Mouse (Mus musculus): ENCODE data around the gene Fcamr. TPM values are rescaled to one million over a fixed set of nuclear protein-coding genes. Genes with fewer than 3 reads are reported as not detected.

Fcamr gene
- polyA plus RNA-seq, 1 experiment from 2014 or later, result not detected

DNA sequence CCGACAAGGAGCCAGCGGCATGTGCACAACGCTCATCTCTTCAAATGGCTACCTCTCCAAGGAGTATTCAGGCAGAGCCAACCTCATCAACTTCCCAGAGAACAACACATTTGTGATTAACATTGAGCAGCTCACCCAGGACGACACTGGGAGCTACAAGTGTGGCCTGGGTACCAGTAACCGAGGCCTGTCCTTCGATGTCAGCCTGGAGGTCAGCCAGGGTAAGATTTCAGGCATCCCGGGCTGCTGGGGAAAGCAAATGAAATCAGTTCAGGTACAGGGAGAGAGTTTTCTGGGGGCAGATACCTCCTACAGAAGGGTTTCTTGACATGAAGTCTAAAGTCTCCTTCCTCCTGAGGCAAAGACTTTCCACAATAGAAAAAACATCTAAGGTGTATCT is 40.9 kb downstream of the Fcamr start:
- DNase-seq (ENCODE audit: low spot score), result no peak
- Histone ChIP-seq H3K4me1 (no peaks in the 10 kb centered on the region), H3K9me3 (no peaks in the 10 kb centered on the region), H3K36me3 (no peaks in the 10 kb centered on the region), H3K4me3 (no peak overlapping the region), H3K27me3 (ENCODE audit: insufficient read depth, poor library complexity, severe bottlenecking) (no peaks in the 10 kb centered on the region), H3K27ac (no peak overlapping the region)
- WGBS, result 82% methylated on average over 7 of the region's 7 CpGs

DNA sequence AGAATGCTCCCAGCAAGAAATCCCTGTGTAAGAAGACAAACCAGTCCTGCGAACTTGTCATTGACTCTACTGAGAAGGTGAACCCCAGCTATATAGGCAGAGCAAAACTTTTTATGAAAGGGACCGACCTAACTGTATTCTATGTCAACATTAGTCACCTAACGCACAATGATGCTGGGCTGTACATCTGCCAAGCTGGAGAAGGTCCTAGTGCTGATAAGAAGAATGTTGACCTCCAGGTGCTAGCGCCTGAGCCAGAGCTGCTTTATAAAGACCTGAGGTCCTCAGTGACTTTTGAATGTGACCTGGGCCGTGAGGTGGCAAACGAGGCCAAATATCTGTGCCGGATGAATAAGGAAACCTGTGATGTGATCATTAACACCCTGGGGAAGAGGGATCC is 43.8 kb downstream of the Fcamr start:
- Histone ChIP-seq H3K4me3 (no peak overlapping the region), H3K4me1 (no peaks in the 10 kb centered on the region), H3K27ac (no peak overlapping the region), H3K36me3 (no peaks in the 10 kb centered on the region), H3K9me3 (no peaks in the 10 kb centered on the region), H3K27me3 (ENCODE audit: insufficient read depth, poor library complexity, severe bottlenecking) (0 out of 2 replicates have a peak, but pooled peaks cover 3% of the 10 kb centered on the region)
- WGBS, result 84% methylated on average over 7 of the region's 7 CpGs
- no peak for DNase-seq (ENCODE audit: low spot score)

DNA sequence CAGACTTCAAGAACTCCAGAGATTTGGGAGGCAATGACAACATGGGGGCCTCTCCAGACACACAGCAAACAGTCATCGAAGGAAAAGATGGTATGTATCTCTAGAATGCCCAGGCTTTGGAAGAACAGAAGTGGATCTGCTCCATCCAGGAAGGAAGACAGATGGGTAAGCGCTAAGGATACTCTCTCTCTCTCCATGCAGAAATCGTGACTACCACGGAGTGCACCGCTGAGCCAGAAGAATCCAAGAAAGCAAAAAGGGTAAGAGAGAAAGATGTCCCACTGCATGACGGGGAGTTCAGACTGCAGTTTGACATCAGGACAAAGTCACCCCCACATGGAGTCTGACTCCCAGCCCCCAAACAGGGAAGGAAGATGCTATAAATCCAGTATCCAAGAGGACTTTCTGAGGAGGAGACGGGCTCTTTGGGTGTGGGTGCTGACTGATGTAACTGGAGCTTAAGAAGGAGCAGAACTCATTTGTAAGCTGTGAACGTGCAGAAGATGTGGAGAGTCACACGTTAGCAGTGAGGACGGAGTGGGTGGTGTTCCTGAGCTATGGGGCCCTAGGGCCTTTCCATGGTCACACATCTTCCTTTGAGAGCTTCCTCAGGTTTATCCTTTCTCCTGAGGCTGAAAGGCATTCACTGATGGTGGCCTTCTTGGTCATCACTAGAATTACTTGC is 49.0 kb downstream of the Fcamr start:
- WGBS, result 86% methylated on average over 10 of the region's 10 CpGs
- no peak overlapping the region for H3K27ac ChIP-seq
- no peak overlapping the region for H3K4me3 ChIP-seq
- peaks cover 5% of the 10 kb centered on the region; the same call in 1 of the 2 replicates for H3K4me1 ChIP-seq
- no peaks in the 10 kb centered on the region for H3K36me3 ChIP-seq
- H3K27me3 ChIP-seq (ENCODE audit: insufficient read depth, poor library complexity, severe bottlenecking), result 0 out of 2 replicates have a peak, but pooled peaks cover 3% of the 10 kb centered on the region
- no peak for DNase-seq (ENCODE audit: low spot score)
- H3K9me3 ChIP-seq, result no peaks in the 10 kb centered on the region

DNA sequence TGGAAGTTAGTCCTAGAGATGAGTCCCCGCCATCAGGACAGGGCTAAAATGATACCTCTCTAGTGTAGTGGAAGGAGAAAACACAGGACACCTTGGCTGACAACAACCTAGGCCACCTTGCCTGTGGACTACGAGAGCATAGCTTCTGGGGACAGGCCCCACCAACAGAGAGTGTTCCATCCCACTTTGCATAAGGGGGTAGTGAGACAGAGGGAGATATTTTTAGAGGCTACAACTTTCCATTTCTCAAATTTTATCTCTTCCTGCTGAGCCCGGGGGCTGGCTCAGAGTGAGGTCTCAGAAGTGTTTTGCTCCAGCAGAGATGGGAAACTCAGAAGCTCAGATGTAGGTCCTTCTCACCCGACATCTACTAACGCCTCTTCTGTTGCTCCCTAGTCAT is 49.7 kb downstream of the Fcamr start:
- WGBS, result 60% methylated on average over 5 of the region's 5 CpGs
- Histone ChIP-seq H3K27ac (no peak overlapping the region), H3K4me1 (peaks cover 9% of the 10 kb centered on the region), H3K27me3 (ENCODE audit: insufficient read depth, poor library complexity, severe bottlenecking) (0 out of 2 replicates have a peak, but pooled peaks cover 3% of the 10 kb centered on the region), H3K4me3 (no peak overlapping the region), H3K9me3 (no peaks in the 10 kb centered on the region), H3K36me3 (no peaks in the 10 kb centered on the region)
- DNase-seq (ENCODE audit: low spot score), result no peak

DNA sequence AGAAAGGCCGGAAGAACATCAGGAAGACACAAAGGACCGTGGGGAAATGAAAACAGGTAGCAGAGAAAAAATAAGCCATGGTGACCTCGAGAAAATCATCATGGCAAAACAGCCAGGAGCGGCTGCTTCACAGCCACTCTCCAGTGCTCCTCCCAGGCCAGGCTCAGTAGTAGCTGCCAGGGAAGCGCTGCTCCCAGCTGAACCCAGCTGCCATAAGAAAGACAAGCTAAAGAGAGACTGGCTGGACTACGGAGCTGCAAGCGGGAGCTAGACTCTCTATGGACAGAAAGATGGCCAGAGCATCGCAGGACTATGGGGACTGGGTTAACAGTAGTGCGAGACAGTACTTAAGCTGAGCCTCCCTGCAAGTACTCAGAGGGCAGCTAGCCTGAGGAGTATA is 54.1 kb downstream of the Fcamr start:
- no peaks in the 10 kb centered on the region for H3K27me3 ChIP-seq (ENCODE audit: insufficient read depth, poor library complexity, severe bottlenecking)
- H3K27ac ChIP-seq, result no peak overlapping the region
- no peak overlapping the region for H3K4me3 ChIP-seq
- H3K36me3 ChIP-seq, result no peaks in the 10 kb centered on the region
- peaks cover 9% of the 10 kb centered on the region for H3K4me1 ChIP-seq
- WGBS, result 79% methylated on average over 9 of the region's 9 CpGs
- no peaks in the 10 kb centered on the region for H3K9me3 ChIP-seq
- no peak for DNase-seq (ENCODE audit: low spot score)

DNA sequence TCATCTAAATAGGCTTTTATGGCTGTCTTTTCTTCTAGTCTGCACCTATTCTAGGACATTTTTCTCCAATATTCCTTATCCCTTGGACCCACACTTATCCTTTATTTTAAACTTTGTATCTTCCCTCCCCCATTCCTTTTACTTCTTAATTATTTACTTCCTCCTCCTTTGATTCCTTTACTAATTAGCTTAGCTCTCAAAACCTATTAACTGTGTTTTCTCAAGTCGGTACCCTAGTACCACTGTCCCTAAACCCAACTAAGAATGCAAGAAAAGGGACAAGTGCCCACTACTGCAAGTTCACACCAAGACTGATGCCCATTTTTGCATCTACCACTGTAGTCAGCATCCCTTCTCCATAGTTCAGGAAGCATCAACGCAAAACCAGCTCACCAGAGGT is 55.0 kb downstream of the Fcamr start:
- Histone ChIP-seq H3K27me3 (ENCODE audit: insufficient read depth, poor library complexity, severe bottlenecking) (no peaks in the 10 kb centered on the region), H3K4me3 (no peak overlapping the region), H3K4me1 (peaks cover 4% of the 10 kb centered on the region; the same call in 1 of the 2 replicates), H3K9me3 (no peaks in the 10 kb centered on the region), H3K36me3 (no peaks in the 10 kb centered on the region), H3K27ac (no peak overlapping the region)
- 71% methylated on average over 2 of the region's 2 CpGs for WGBS
- no peak for DNase-seq (ENCODE audit: low spot score)

DNA sequence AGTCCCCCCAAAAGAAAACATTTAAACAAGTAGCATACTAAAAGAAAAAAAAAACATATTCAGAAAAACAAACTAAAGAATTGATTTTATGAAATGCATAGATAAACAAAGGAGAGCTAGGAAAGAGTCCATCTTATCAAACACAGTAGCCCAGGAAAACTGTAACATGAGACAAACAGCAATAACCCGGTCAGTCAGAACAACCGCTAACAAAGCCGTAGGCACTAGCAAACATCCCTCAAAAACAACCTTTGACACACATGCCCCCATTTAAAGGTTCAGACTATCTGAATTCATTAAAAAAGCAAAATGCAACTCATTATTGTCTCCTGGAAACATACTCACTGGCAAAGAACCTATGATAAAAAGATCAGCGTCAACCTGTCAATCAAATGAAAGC is 56.8 kb downstream of the Fcamr start:
- DNase-seq (ENCODE audit: low spot score), result no peak
- H3K4me3 ChIP-seq, result no peak overlapping the region
- WGBS, result 88% methylated on average over 4 of the region's 4 CpGs
- peaks cover 3% of the 10 kb centered on the region; the same call in 1 of the 2 replicates for H3K4me1 ChIP-seq
- H3K27ac ChIP-seq, result no peak overlapping the region
- H3K36me3 ChIP-seq, result no peaks in the 10 kb centered on the region
- no peaks in the 10 kb centered on the region for H3K9me3 ChIP-seq
- no peaks in the 10 kb centered on the region for H3K27me3 ChIP-seq (ENCODE audit: insufficient read depth, poor library complexity, severe bottlenecking)

DNA sequence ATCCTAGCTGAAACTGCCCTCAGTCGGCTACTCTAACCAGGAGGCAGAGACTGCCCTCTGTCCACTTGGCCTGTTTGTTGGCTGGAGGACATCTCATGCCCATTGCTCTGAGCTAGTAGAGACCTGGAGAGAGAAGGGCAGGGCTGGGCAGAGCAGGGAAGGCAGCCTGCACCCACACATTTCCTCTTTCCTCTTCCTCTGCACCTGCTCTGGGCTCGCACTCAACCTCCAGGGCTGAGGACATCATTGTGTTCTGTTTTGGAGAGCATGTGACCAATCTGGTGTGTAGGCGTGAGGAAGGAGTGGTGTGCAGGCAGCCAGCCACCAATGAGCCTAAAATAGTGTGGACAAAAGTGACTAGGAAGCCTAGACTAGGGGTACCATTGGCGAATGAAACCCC is 63.5 kb downstream of the Fcamr start:
- H3K27me3 ChIP-seq (ENCODE audit: insufficient read depth, poor library complexity, severe bottlenecking), result no peaks in the 10 kb centered on the region
- H3K27ac ChIP-seq, result no peak overlapping the region
- WGBS, result 73% methylated on average over 4 of the region's 4 CpGs
- no peak overlapping the region for H3K4me3 ChIP-seq
- H3K4me1 ChIP-seq, result no peaks in the 10 kb centered on the region
- H3K36me3 ChIP-seq, result no peaks in the 10 kb centered on the region
- no peak for DNase-seq (ENCODE audit: low spot score)
- no peaks in the 10 kb centered on the region for H3K9me3 ChIP-seq

Other genes with a start within 250 kb of the Fcamr start
- not detected in 2 replicates for gene Zp3r, start 171.3 kb upstream of the Fcamr start, polyA plus RNA-seq (2016; fragmentation: Nextera tagmentation; extraction: Ambion mirVana)
- gene C4bp, start 139.3 kb upstream of the Fcamr start, polyA plus RNA-seq (2016; fragmentation: Nextera tagmentation; extraction: Ambion mirVana), result not detected in 2 replicates
- gene Gm29427, start 85.1 kb upstream of the Fcamr start, polyA plus RNA-seq (2016; fragmentation: Nextera tagmentation; extraction: Ambion mirVana), result not detected in 2 replicates
- gene Yod1, start 83.6 kb upstream of the Fcamr start, polyA plus RNA-seq (2016; fragmentation: Nextera tagmentation; extraction: Ambion mirVana), result 8.6 and 10.1 TPM in 2 replicates
- 5.0 and 7.4 TPM in 2 replicates for gene Pfkfb2, start 71.6 kb upstream of the Fcamr start, polyA plus RNA-seq (2016; fragmentation: Nextera tagmentation; extraction: Ambion mirVana)
- gene AA986860, start 68.9 kb upstream of the Fcamr start, polyA plus RNA-seq (2016; fragmentation: Nextera tagmentation; extraction: Ambion mirVana), result 0.67 and 1.1 TPM in 2 replicates
- gene Pigr, start 25.8 kb downstream of the Fcamr start, polyA plus RNA-seq (2016; fragmentation: Nextera tagmentation; extraction: Ambion mirVana), result not detected in 2 replicates
- 2.7 and 2.8 TPM in 2 replicates for gene Fcmr, start 64.8 kb downstream of the Fcamr start, polyA plus RNA-seq (2016; fragmentation: Nextera tagmentation; extraction: Ambion mirVana)
- not detected in 2 replicates for gene Il24, start 86.6 kb downstream of the Fcamr start, polyA plus RNA-seq (2016; fragmentation: Nextera tagmentation; extraction: Ambion mirVana)
- not detected in 2 replicates for gene Il20, start 110.5 kb downstream of the Fcamr start, polyA plus RNA-seq (2016; fragmentation: Nextera tagmentation; extraction: Ambion mirVana)
- gene Il19, start 139.2 kb downstream of the Fcamr start, polyA plus RNA-seq (2016; fragmentation: Nextera tagmentation; extraction: Ambion mirVana), result 0.13 and 0.22 TPM in 2 replicates
- gene Il10, start 218.9 kb downstream of the Fcamr start, polyA plus RNA-seq (2016; fragmentation: Nextera tagmentation; extraction: Ambion mirVana), result not detected in 2 replicates

Data from heart, embryonic 10.5 days (tissue).